Mouse (Mus musculus) CD4-positive, CD25-positive, alpha-beta regulatory T cell, adult 4 months (primary cell): Measurements from ENCODE around the gene Folh1. TPM values are rescaled to one million over a fixed set of nuclear protein-coding genes. Genes with fewer than 3 reads are reported as not detected.
"Not testable (repeated sequence)": the region's sequence is repeated elsewhere in the genome, so short reads cannot be mapped to it uniquely, and the experiment has no call there.

Experiments used
- ATAC-seq: one replicate; pipeline ENCODE4 v1.8.0; 2017
- polyA plus RNA-seq, 2 experiments: library from polyadenylated mRNA; unstranded; fragments of 100-300 nt; shearing (Covaris generic); gene quantifications; one replicate each; pipeline ENCODE4 v1.2.1; 2017

Folh1 gene
- polyA plus RNA-seq, result not detected

DNA sequence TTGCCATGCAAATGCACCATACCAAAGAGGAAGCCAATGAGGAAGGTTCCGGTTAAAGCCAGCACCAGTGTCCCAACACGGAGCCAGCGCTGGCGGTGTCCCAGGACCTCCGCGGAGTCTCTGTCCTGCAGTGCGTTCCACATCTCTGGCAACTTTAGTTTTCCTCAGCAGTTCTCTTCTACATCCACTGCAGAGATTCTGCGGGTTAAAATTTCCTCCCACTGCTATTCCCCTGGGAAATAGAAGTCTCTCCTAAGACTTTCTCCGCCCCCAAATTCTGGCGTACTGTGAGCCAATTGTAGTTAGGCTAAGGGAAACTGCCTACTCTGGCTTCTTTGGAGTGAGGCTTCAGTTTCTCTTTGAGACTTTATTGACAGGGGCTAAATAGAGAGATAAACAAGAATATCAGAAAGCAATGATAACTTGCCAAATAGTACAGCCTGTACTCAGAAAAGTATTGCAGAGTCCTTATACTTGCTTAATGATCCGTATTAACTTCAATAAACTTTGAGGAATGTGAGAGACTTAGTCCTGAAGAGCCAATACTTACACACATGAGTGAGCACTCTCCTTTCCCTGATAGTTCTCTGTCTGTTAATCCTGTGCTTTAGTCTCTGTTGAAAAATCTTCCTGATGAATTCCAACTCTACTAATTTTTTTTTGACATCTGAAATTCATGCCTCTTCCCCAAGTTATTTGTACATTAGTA lies at the start of gene Folh1:
Folh1 (minus strand) TSS at position 327 of the 709 bp plus-strand sequence.
- ATAC-seq, result no peak

DNA sequence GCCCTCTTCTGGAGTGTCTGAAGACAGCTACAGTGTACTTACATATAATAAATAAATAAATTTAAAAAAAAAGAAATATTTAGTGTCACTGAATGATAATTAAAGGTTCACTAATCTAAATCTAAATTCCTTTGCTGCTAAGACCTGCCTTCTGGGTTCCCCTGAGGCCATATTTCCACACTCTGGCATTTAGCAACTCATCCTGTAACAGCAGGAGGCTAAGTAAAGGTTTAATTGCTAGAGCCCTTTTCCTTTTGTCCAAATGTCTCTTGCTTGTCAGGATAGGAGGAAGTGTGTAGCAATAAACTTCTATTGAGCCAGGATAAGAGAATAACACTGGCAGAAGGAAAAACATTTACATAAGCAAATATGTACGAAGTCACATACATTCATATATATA lies 40.7 kb upstream of the Folh1 start:
- no peak for ATAC-seq

DNA sequence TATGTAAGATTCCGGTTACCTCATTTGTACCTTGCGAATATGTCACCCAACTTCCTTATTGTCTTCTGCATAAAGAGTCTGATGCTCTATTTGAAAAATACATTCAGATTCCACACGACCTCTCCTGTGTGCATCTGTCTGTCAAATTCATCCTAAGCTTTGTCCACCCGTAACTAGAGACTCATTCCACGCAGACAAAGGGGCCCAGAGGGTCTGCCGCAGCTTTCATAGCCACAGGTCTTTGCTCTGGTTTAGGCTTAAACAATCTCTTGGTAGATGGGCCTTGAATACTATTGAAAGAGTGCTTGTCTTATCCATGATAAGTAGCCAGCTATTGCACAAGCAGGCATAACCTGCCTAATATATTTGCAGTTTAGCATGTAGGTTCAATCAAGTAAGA lies 40.0 kb upstream of the Folh1 start:
- ATAC-seq, result not testable (repeated sequence)

DNA sequence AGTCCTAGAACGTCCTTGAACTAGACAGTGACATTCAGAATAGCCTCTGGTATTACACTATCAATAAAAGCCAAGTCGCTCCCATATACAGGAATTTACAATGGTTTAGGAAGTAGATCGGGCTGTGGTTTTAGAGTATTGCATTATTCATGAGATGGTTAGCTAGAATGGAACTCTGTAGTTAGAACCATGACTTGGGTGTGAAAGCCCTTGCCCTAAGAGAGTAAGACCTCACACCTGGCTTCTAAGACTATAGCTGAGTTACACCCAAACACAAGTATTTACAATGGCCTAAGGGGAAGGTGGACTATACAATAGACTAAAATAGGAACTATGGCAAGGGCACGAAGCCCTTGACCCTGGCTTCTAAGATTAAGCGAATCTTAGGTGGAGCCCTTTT lies 39.5 kb upstream of the Folh1 start:
- ATAC-seq, result not testable (repeated sequence)

DNA sequence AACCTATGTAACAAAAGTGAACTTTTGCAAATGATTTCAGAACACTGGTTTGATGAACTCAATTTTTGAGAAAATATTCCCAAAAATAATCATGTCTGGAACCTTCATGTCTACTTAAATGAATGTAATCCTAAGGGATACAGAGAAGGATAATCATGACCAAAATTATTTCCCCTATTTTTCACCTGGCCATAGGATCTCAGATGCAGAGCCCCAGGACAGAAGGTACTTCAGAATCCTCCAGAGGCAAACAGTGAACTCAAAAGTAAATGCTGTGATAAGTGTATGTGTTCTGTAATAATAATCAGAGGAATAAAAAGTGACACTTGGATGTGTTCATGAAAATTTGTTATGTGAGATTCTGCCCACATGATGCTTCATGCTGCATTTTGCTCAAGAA lies 19.0 kb upstream of the Folh1 start, which contains the start of gene Vmn2r77:
Vmn2r77 (plus strand) TSS at position 301 of the 400 bp plus-strand sequence.
- ATAC-seq, result no peak

DNA sequence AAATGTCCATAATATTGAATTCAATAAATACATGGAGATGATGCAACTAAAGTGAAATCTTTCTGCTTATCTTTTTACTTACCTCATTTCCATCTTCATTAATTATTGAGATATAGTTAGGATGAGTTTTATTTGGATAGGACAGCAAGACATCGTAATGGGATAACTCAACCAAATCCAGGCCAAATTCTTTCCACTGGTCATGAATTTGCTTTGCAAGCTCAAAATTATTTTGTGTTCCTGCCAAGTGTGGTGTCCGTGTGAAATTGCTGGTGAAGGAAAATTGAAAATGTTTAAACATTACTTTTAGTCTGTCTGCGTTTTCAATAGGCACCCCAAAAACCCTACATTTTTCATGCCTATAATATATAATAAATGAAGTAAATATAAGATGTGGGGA lies 4.1 kb downstream of the Folh1 start:
- ATAC-seq, result no peak

DNA sequence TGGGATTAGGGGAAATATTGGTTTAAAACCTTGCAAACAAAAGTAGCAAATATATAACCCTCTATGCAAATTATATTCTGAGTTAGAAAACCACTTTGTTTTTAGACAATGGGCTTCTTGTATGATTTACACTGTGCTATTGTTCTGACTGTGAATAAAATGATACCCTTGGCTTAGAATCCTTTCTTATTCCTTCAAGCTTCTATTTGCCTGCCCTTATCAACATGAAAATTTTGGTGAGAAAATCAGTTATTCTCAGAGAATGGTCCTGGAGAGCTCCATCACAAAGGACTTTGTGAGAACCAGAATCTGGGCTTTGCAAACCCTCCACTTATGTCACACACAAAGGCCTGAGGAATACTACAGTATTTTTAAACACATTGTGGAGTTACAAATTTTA lies 11.1 kb downstream of the Folh1 start:
- ATAC-seq, result no peak

DNA sequence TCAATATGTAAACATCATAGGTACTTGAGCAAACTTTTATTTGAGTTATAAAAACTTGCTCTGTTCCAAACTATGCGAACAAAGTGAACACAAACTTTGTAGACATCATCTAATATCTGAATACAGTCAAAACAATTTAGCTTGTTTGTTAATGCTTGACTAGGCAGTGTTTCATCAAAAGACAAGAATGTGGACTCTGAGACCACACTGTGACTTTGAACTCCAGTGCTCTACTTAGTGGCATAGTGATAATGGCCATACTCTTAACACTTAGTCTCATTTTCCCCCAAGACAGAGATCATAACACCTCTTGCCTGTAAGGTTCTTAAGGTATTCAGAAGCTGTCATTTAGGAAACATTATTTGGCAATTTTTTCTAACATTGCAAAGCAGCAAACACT lies 15.0 kb downstream of the Folh1 start:
- ATAC-seq, result no peak

DNA sequence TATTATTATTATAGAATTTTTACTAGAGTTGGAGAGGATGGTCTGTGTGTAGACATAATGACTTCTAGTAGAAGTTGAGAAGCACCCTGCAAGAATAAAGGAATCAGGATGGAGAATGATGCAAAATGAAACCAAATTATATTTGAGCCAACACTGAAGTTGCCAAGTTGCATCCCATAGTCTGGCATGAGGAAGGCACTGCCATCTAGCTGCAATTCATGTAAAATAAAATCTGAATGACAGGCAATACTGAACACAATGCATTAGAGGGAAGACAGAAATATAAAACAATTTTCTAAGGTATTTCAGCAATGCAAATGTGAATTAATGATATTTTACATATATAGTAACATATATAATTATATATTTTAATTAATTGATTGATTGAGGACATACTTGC lies 50.7 kb downstream of the Folh1 start:
- ATAC-seq, result no peak

DNA sequence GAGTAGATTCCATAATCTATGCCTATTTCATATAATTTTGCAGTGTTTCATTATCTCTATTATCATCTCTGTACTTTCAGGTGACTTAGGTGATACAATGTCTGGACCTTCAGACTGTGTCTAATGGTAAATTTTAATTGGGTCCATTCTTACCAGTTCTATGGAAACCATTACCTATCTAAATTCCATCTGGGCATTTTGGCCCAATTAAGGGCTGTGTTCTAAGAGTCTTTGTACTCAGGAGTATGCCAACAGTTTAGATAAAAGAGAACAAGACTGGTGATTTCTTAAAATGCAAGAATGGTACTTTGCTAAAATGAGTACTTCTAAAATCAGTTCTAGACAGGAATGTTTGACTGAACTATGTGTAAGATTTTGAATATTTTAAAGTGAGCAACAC lies 87.7 kb downstream of the Folh1 start, which contains the start of gene Olfr292:
Olfr292 (plus strand) TSS at position 301 of the 400 bp plus-strand sequence.
- ATAC-seq, result no peak

Other genes starting within 250 kb of the Folh1 start
- not detected for gene Olfr295, start 192.1 kb downstream of the Folh1 start, polyA plus RNA-seq
- gene Olfr294, start 159.3 kb downstream of the Folh1 start, polyA plus RNA-seq, result not detected
- gene Olfr293, start 126.9 kb downstream of the Folh1 start, polyA plus RNA-seq, result not detected
- not detected for gene Olfr292, start 87.6 kb downstream of the Folh1 start, polyA plus RNA-seq
- gene Vmn2r77, start 19.1 kb upstream of the Folh1 start, polyA plus RNA-seq, result under 1 TPM in 1 of 2 experiments, not detected in 1; 0.12 TPM
- not detected for gene Vmn2r78, start 139.2 kb upstream of the Folh1 start, polyA plus RNA-seq
- gene Vmn2r79, start 220.2 kb upstream of the Folh1 start, polyA plus RNA-seq, result under 1 TPM in 1 of 2 experiments, not detected in 1; 0.08 TPM